Mouse (Mus musculus) ES-Bruce4 (cell line): ENCODE measurements around the gene Sapcd1. TPM values are rescaled to one million over a fixed set of nuclear protein-coding genes. Genes with fewer than 3 reads are reported as not detected.

ENCODE experiments used
- H3K27ac ChIP-seq: 2 replicates; pipeline ENCODE4 v1.5.1; 2012; ENCODE audit warnings: low read length, inconsistent platforms; ENCODE audit not compliant: insufficient read depth
- H3K27me3 ChIP-seq: 2 replicates; pipeline ENCODE4 v1.6.1; 2012; ENCODE audit warnings: mild to moderate bottlenecking, low read length, inconsistent platforms; ENCODE audit not compliant: control insufficient read depth, poor library complexity, insufficient read depth, severe bottlenecking
- H3K36me3 ChIP-seq: 2 replicates; pipeline ENCODE4 v1.6.1; 2012; ENCODE audit warnings: inconsistent platforms, mild to moderate bottlenecking, low read length, moderate library complexity; ENCODE audit not compliant: control insufficient read depth, poor library complexity, insufficient read depth, severe bottlenecking
- H3K4me1 ChIP-seq: one replicate; pipeline ENCODE4 v1.8.1; 2011; ENCODE audit warnings: low read length; ENCODE audit not compliant: control insufficient read depth, insufficient read depth
- H3K4me3 ChIP-seq: 2 replicates; pipeline ENCODE4 v1.5.1; 2011; ENCODE audit warnings: low read depth, mild to moderate bottlenecking, low read length
- H3K9ac ChIP-seq: 2 replicates; pipeline ENCODE4 v1.6.1; 2012; ENCODE audit warnings: low read depth, mild to moderate bottlenecking, inconsistent platforms; ENCODE audit not compliant: poor library complexity, severe bottlenecking
- H3K9me3 ChIP-seq: replicated peaks from 2 replicates; pipeline ENCODE4 v1.6.1; 2012; ENCODE audit warnings: mild to moderate bottlenecking, low read length, inconsistent platforms; ENCODE audit not compliant: control insufficient read depth, poor library complexity, insufficient read depth, severe bottlenecking
- CTCF ChIP-seq: IDR thresholded peaks from one replicate; pipeline ENCODE4 v1.8.1; 2011; ENCODE audit warnings: low read depth, low read length
- EP300 ChIP-seq: IDR thresholded peaks from 2 replicates; pipeline ENCODE4 v1.6.1; 2011; ENCODE audit warnings: low read depth, low read length; ENCODE audit not compliant: insufficient read depth
- POLR2A ChIP-seq: IDR thresholded peaks from one replicate; pipeline ENCODE4 v1.8.1; 2011; ENCODE audit warnings: low read length; ENCODE audit not compliant: insufficient read depth
- polyA plus RNA-seq: library from polyadenylated mRNA; stranded (reverse); fragments of >200 nt; gene quantifications from 2 replicates; pipeline ENCODE4 v1.2.4, GENCODE M21; 2011; ENCODE audit warnings: low read depth; ENCODE audit not compliant: missing spikeins, insufficient read depth, insufficient read length

Gene Sapcd1
- polyA plus RNA-seq, 1 experiment, result 1.7 TPM

DNA sequence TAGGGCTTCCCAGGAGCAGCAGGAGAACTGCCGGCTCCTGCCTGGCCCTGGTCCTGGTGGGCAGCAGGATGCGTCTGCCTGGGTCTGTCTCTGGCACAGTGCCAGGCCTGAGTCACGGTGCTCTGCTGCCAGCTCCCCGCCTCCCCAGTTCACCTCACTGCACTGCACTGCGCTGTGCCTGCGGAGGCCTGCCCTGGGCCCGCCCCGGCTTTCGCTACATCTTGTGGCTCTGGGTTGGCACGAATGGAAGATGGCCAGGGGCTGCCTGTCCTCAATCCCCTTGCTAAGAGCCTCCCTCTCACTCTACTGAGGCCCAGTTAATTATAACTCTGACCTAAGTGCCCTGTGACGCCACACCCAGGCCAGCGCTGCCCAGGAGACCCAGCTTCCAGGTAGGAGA, 11.4 kb downstream of the Sapcd1 start, which contains the start of gene Vwa7:
Gene Vwa7, plus strand, starts transcription at position 204 of the 400 bp plus-strand sequence.
- peaks cover 38% of the 10 kb centered on the region for H3K36me3 ChIP-seq
- no peak within 1 kb of the TSS for H3K27ac ChIP-seq
- no peak within 1 kb of the TSS for H3K9ac ChIP-seq

GRCm38 (mm10) chr17:35015296-35015695, 12.5 kb downstream of the Sapcd1 start:
- Histone ChIP-seq H3K27me3 (no peaks in the 10 kb centered on the region), H3K9me3 (no peaks in the 10 kb centered on the region), H3K9ac (no peak overlapping the region), H3K4me3 (no peak overlapping the region), H3K36me3 (peaks cover 48% of the 10 kb centered on the region), H3K27ac (no peak overlapping the region), H3K4me1 (no peaks in the 10 kb centered on the region)
- TF ChIP-seq CTCF, result no peak
- TF ChIP-seq EP300, result no peak
- TF ChIP-seq POLR2A, result no peak

More for the DNA sequence above, 11.4 kb downstream of the Sapcd1 start, which contains the start of gene Vwa7:
- H3K27me3 ChIP-seq, result no peaks in the 10 kb centered on the region
- H3K4me3 ChIP-seq, result no peak within 1 kb of the TSS
- no peaks in the 10 kb centered on the region for H3K4me1 ChIP-seq
- TF ChIP-seq POLR2A (no peak), CTCF (no peak), EP300 (no peak)
- H3K9me3 ChIP-seq, result no peaks in the 10 kb centered on the region

DNA sequence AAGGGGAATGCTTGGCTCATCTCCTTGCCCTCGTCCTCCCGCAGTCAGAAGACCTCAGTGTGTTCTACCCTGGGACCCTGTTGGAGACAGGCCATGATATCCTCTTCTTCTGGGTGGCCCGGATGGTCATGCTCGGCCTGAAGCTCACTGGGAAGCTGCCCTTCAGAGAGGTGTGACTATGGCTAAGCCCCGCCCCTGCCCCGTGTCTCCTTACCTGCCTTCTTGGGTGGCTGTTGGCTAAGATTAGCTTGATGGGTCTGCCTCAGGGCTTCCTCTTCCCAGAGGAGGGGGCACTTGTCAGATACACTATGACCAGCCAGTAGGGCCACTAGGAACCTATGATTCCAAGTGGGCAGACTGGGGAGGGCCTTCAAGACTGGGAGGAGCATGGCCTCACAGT, 14.6 kb downstream of the Sapcd1 start:
- TF ChIP-seq EP300 (no peak), POLR2A (no peak), CTCF (no peak)
- H3K36me3 ChIP-seq, result peaks cover 62% of the 10 kb centered on the region
- no peak overlapping the region for H3K27ac ChIP-seq
- no peaks in the 10 kb centered on the region for H3K4me1 ChIP-seq
- H3K27me3 ChIP-seq, result no peaks in the 10 kb centered on the region
- no peak overlapping the region for H3K9ac ChIP-seq
- H3K4me3 ChIP-seq, result no peak overlapping the region
- H3K9me3 ChIP-seq, result no peaks in the 10 kb centered on the region

- H3K9ac ChIP-seq, result no peak overlapping the region
- no peaks in the 10 kb centered on the region for H3K27me3 ChIP-seq
- H3K27ac ChIP-seq, result no peak overlapping the region
- H3K4me1 ChIP-seq, result no peaks in the 10 kb centered on the region
- peaks cover 66% of the 10 kb centered on the region for H3K36me3 ChIP-seq
- no peak overlapping the region for H3K4me3 ChIP-seq
- no peak for TF ChIP-seq CTCF
- no peak for TF ChIP-seq EP300
- no peak for TF ChIP-seq POLR2A
- no peaks in the 10 kb centered on the region for H3K9me3 ChIP-seq
These were observed 15.4 kb downstream of the Sapcd1 start for GRCm38 (mm10) chr17:35012430-35012829.

DNA sequence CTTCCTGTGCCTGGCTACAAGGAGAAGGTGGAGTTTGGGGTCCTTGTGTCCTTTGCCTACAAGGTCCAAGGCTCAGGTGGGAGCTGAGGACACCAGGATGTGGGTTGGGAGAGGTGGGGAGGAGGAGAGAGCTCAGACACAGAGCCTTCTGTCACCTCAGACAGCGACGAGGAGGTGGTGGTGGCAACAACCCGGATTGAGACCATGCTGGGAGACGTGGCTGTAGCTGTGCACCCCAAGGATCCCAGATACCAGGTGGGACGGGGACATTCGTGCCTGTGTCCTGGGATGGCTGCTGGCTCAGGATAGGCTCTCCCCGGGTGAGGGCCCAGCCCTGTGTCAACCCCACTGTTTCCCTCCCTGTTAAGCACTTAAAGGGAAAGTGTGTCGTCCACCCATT, 16.4 kb downstream of the Sapcd1 start:
- no peak overlapping the region for H3K9ac ChIP-seq
- TF ChIP-seq EP300, result no peak
- no peak for TF ChIP-seq POLR2A
- no peak for TF ChIP-seq CTCF
- no peaks in the 10 kb centered on the region for H3K9me3 ChIP-seq

GRCm38 (mm10) chr17:35009586-35009985, 18.2 kb downstream of the Sapcd1 start:
- Histone ChIP-seq H3K4me3 (no peak overlapping the region), H3K36me3 (peaks cover 72% of the 10 kb centered on the region), H3K9me3 (no peaks in the 10 kb centered on the region), H3K27ac (no peak overlapping the region), H3K9ac (no peak overlapping the region), H3K27me3 (no peaks in the 10 kb centered on the region), H3K4me1 (no peaks in the 10 kb centered on the region)
- no peak for TF ChIP-seq CTCF
- no peak for TF ChIP-seq POLR2A
- no peak for TF ChIP-seq EP300

More for the DNA sequence above, 16.4 kb downstream of the Sapcd1 start:
- H3K36me3 ChIP-seq, result peaks cover 72% of the 10 kb centered on the region
- no peaks in the 10 kb centered on the region for H3K27me3 ChIP-seq
- no peak overlapping the region for H3K27ac ChIP-seq
- no peak overlapping the region for H3K4me3 ChIP-seq
- H3K4me1 ChIP-seq, result no peaks in the 10 kb centered on the region
